Comparison of ENCODE assay signal across 29 mouse cellular contexts in the genomic region with DNA sequence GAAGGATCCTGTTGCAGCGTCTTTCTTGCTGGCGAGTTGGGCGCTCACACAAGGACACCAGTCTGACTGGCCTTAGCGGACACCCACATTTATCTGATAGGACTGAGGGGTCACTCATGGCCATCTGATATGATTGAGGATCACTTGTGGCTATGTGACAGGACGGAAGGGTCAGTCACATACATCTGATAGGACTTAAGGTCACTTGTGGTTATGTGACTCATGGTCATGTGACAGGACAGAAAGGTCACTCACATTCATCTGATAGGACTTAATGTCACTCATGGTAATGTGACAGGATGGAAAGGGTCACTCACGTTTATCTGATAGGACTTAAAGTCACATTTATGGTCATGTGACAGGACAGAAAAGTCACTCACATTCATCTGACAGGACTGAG. TPM values are rescaled to one million over a fixed set of nuclear protein-coding genes. Genes with fewer than 3 reads are reported as not detected.
DNase-seq lines count a peak whose midpoint lies in the region; ATAC-seq and TF ChIP-seq lines count a peak whose summit lies in the region.
"Had no signal": no experiment of that assay in that cellular context is flagged by ENCODE, and none has a peak within 500 bp of the region (broad histone marks: within the 10 kb centered on the region; RNA-seq: fewer than 3 reads in every experiment).

No protein-coding gene starts in this region.

- no peak overlapping the region for H3K4me3 ChIP-seq in heart, postnatal 0 days (ENCODE audit: low read depth, low read length)
- no peak overlapping the region for H3K4me3 ChIP-seq in C2C12 (ENCODE audit: insufficient read depth, poor library complexity, severe bottlenecking)
- H3K4me3 ChIP-seq: embryonic facial prominence, embryonic 12.5 days; erythroblast, embryonic 14.5 days; forebrain, embryonic 10.5 days; forebrain, embryonic 12.5 days; gastrocnemius, adult 2 months had no signal

- no peak for ATAC-seq in heart, postnatal 0 days (ENCODE audit: insufficient read depth, low read depth)
- ATAC-seq: forebrain, embryonic 14.5 days; forebrain, embryonic 16.5 days had no signal

- no peaks in the 10 kb centered on the region for H3K36me3 ChIP-seq in heart, postnatal 0 days (replicated peaks; ENCODE audit: control insufficient read depth, insufficient read depth, low read length)
- no peaks in the 10 kb centered on the region for H3K36me3 ChIP-seq in C2C12 (ENCODE audit: control insufficient read depth, insufficient read depth)
- H3K36me3 ChIP-seq: embryonic facial prominence, embryonic 12.5 days; forebrain, embryonic 10.5 days; forebrain, embryonic 12.5 days had no signal

- H3K79me3 ChIP-seq in C2C12 (ENCODE audit: low read depth) = no peaks in the 10 kb centered on the region

- TF ChIP-seq CTCF in heart, postnatal 0 days (IDR thresholded peaks at IDR 0.05; ENCODE audit: low read depth) = no peak
- no peak for TF ChIP-seq CTCF in C2C12 (IDR thresholded peaks at IDR 0.05; ENCODE audit: control insufficient read depth, insufficient read depth, insufficient read length)

- H3K4me1 ChIP-seq in heart, postnatal 0 days (ENCODE audit: control insufficient read depth, insufficient read depth) = peaks cover 7% of the 10 kb centered on the region
- H3K4me1 ChIP-seq: embryonic facial prominence, embryonic 12.5 days; forebrain, embryonic 10.5 days; forebrain, embryonic 12.5 days had no signal

- whole genome bisulfite sequencing in heart, postnatal 0 days = 87% methylated on average over 6 of the region's 6 CpGs

- no peak overlapping the region for H3K4me2 ChIP-seq in heart, postnatal 0 days (ENCODE audit: low read depth, low read length)
- H3K4me2 ChIP-seq: embryonic facial prominence, embryonic 12.5 days; forebrain, embryonic 12.5 days had no signal

- DNase-seq in adrenal gland, adult 2 months = peak; percentile 52
- no peak for DNase-seq in adrenal gland, postnatal 10 days
- DNase-seq in adrenal gland, postnatal 14 days = peak; percentile 37
- DNase-seq in adrenal gland, adult 18-20 months (ENCODE audit: low spot score in 2 of 2) = no peak
- DNase-seq in heart, postnatal 0 days (ENCODE audit: low spot score) = no peak
- no peak for DNase-seq in heart, postnatal 10 days
- DNase-seq in testis, postnatal 14 days (ENCODE audit: low spot score) = no peak
- DNase-seq: B cell, adult 2 months; cerebellum, adult 11 months; cerebellum, adult 18-20 months; cerebellum, adult 8-10 months; cerebellum, adult 9-11 months; cerebellum, postnatal 14 days; cerebellum, postnatal 36 days; embryo, embryonic 11 days; gastrocnemius, adult 2 months had no signal

- intact Hi-C loops in heart, postnatal 10 days (cut with DNase I) = no loop called here

- H3ac ChIP-seq in C2C12 (ENCODE audit: control insufficient read depth, insufficient read length, low read depth) = no peak overlapping the region

- no peaks in the 10 kb centered on the region for H3K79me2 ChIP-seq in C2C12 (ENCODE audit: control insufficient read depth, insufficient read depth)

- 0 out of 2 replicates have a peak, but pooled peaks cover 3% of the 10 kb centered on the region for H3K9me3 ChIP-seq in heart, postnatal 0 days (replicated peaks; ENCODE audit: control insufficient read depth, low read length)
- H3K9me3 ChIP-seq: embryonic facial prominence, embryonic 12.5 days; forebrain, embryonic 10.5 days had no signal

- H3K27me3 ChIP-seq in heart, postnatal 0 days (ENCODE audit: control insufficient read depth, insufficient read depth, low read length) = no peaks in the 10 kb centered on the region
- no peaks in the 10 kb centered on the region for H3K27me3 ChIP-seq in C2C12 (ENCODE audit: control insufficient read depth, insufficient read depth, insufficient read length)
- H3K27me3 ChIP-seq: embryonic facial prominence, embryonic 12.5 days; forebrain, embryonic 12.5 days had no signal

- no peak overlapping the region for H3K9ac ChIP-seq in heart, postnatal 0 days (replicated peaks; ENCODE audit: low read depth, low read length)
- H3K9ac ChIP-seq: embryonic facial prominence, embryonic 12.5 days; forebrain, embryonic 12.5 days had no signal

- H3K27ac ChIP-seq in heart, postnatal 0 days (ENCODE audit: low read depth) = peak overlapping the region; percentile 83; the same call in 1 of the 2 replicates
- H3K27ac ChIP-seq: embryonic facial prominence, embryonic 12.5 days; forebrain, embryonic 10.5 days; forebrain, embryonic 12.5 days; gastrocnemius, adult 2 months had no signal

- no peak for TF ChIP-seq EP300 in heart, postnatal 0 days (IDR thresholded peaks at IDR 0.05; ENCODE audit: low read depth)

TF ChIP-seq in C2C12, 6 proteins besides CTCF, POLR2A, EP300 and RAD21:
- TF ChIP-seq MYOD1 (IDR thresholded peaks at IDR 0.05; ENCODE audit: control insufficient read depth, insufficient read length, low read depth) = no peak
- peak; percentile 11 for TF ChIP-seq USF1 (IDR thresholded peaks at IDR 0.05; ENCODE audit: low read depth)
- no peak for TF ChIP-seq MAX (IDR thresholded peaks at IDR 0.05)
- no peak for TF ChIP-seq CEBPB (IDR thresholded peaks at IDR 0.05; ENCODE audit: low read depth)

RNA-seq across cellular contexts. Expression of gene Nppb, which starts 7.2 kb away (rescaled TPM):
- total RNA-seq in adrenal gland, adult 2 months (2021) = 1 to 10 TPM in 1 of 2 experiments, not detected in 1; 9.8 TPM
- not detected in 2 replicates for polyA plus RNA-seq in adrenal gland, adult 2 months (2012; rRNA removed)
- total RNA-seq in adrenal gland, postnatal 10 days (2021) = not detected
- total RNA-seq in adrenal gland, postnatal 14 days (2021) = not detected in 2 replicates
- total RNA-seq in adrenal gland, adult 18-20 months (2021) = under 1 TPM in 1 of 2 experiments, not detected in 1; 0.42 TPM
- total RNA-seq in heart, postnatal 0 days (2014; rRNA removed; ENCODE audit: low replicate concordance) = 831 and 1,183 TPM in 2 replicates
- polyA plus RNA-seq in heart, postnatal 0 days (2015; fragmentation: Nextera tagmentation; extraction: Ambion mirVana) = 188 and 473 TPM in 2 replicates
- total RNA-seq in heart, postnatal 10 days (2021) = 100 to 1,000 TPM; 204 to 360 TPM
- polyA plus RNA-seq in C2C12 (2012; fragmentation: generic; extraction: Trizol) = 1.2 TPM
- total RNA-seq: common myeloid progenitor, adult 5-6 weeks; gastrocnemius, adult 2 months; MEL had no signal
- polyA plus RNA-seq: brain, embryonic 14.5 days; embryonic facial prominence, embryonic 12.5 days; embryonic facial prominence, embryonic 14.5 days; erythroblast, embryonic 14.5 days; forebrain, embryonic 10.5 days; forebrain, embryonic 12.5 days; forebrain, embryonic 14.5 days; forebrain, embryonic 16.5 days had no signal

RNA-seq across cellular contexts. Expression of gene Nppa, which starts 22.1 kb away (rescaled TPM):
- total RNA-seq in adrenal gland, adult 2 months (2021) = not detected
- polyA plus RNA-seq in adrenal gland, adult 2 months (2012; rRNA removed) = not detected in 2 replicates
- not detected for total RNA-seq in adrenal gland, postnatal 10 days (2021)
- not detected in 2 replicates for total RNA-seq in adrenal gland, postnatal 14 days (2021)
- total RNA-seq in adrenal gland, adult 18-20 months (2021) = not detected
- total RNA-seq in heart, postnatal 0 days (2014; rRNA removed; ENCODE audit: low replicate concordance) = 2,556 and 3,370 TPM in 2 replicates
- 9,636 and 10,119 TPM in 2 replicates for polyA plus RNA-seq in heart, postnatal 0 days (2015; fragmentation: Nextera tagmentation; extraction: Ambion mirVana)
- total RNA-seq in heart, postnatal 10 days (2021) = 1,000 to 10,000 TPM in 1 of 2 experiments, 100 to 1,000 TPM in 1; 613 to 1,804 TPM
- polyA plus RNA-seq in C2C12 (2012; fragmentation: generic; extraction: Trizol) = not detected
- total RNA-seq: adrenal gland, postnatal 36 days; common myeloid progenitor, adult 5-6 weeks; ES-E14; gastrocnemius, adult 2 months; MEL had no signal
- polyA plus RNA-seq: embryonic facial prominence, embryonic 14.5 days; erythroblast, embryonic 14.5 days; forebrain, embryonic 16.5 days had no signal

RNA-seq across cellular contexts. Expression of gene 2510039O18Rik, which starts 37.7 kb away (rescaled TPM):
- total RNA-seq in adrenal gland, adult 2 months (2021) = 10 to 100 TPM; 44.4 TPM
- polyA plus RNA-seq in adrenal gland, adult 2 months (2012; rRNA removed) = 119 and 120 TPM in 2 replicates
- total RNA-seq in adrenal gland, postnatal 10 days (2021) = 10 to 100 TPM; 43.4 to 44.7 TPM
- total RNA-seq in adrenal gland, postnatal 14 days (2021) = 43.4 and 44.0 TPM in 2 replicates
- 10 to 100 TPM; 44.1 to 48.0 TPM for total RNA-seq in adrenal gland, adult 18-20 months (2021)
- total RNA-seq in heart, postnatal 0 days (2014; rRNA removed; ENCODE audit: low replicate concordance) = 76.2 and 82.2 TPM in 2 replicates
- polyA plus RNA-seq in heart, postnatal 0 days (2015; fragmentation: Nextera tagmentation; extraction: Ambion mirVana) = 8.9 and 10.4 TPM in 2 replicates
- 10 to 100 TPM; 47.0 to 49.5 TPM for total RNA-seq in heart, postnatal 10 days (2021)
- 46.5 TPM for polyA plus RNA-seq in C2C12 (2012; fragmentation: generic; extraction: Trizol)

RNA-seq across cellular contexts. Expression of gene Plod1, which starts 41.8 kb away (rescaled TPM):
- 10 to 100 TPM; 36.4 to 44.0 TPM for total RNA-seq in adrenal gland, adult 2 months (2021)
- polyA plus RNA-seq in adrenal gland, adult 2 months (2012; rRNA removed) = 36.1 and 46.5 TPM in 2 replicates
- total RNA-seq in adrenal gland, postnatal 10 days (2021) = 10 to 100 TPM; 42.0 to 42.1 TPM
- total RNA-seq in adrenal gland, postnatal 14 days (2021) = 43.7 and 44.2 TPM in 2 replicates
- 10 to 100 TPM; 38.1 to 54.7 TPM for total RNA-seq in adrenal gland, adult 18-20 months (2021)
- 84.0 and 107 TPM in 2 replicates for total RNA-seq in heart, postnatal 0 days (2014; rRNA removed; ENCODE audit: low replicate concordance)
- polyA plus RNA-seq in heart, postnatal 0 days (2015; fragmentation: Nextera tagmentation; extraction: Ambion mirVana) = 48.9 and 55.6 TPM in 2 replicates
- total RNA-seq in heart, postnatal 10 days (2021) = 100 to 1,000 TPM in 1 of 2 experiments, 10 to 100 TPM in 1; 97.7 to 104 TPM
- 49.2 TPM for polyA plus RNA-seq in C2C12 (2012; fragmentation: generic; extraction: Trizol)

Comparison
In these comparisons a context has a peak if more than half of its experiments do, and no peak if none do; other contexts are left out.
1. DNase-seq: peak in adrenal gland, adult 2 months (single experiment) and adrenal gland, postnatal 14 days (single experiment); none in adrenal gland, postnatal 10 days (single experiment), adrenal gland, adult 18-20 months (0 of 2), heart, postnatal 0 days (single experiment), heart, postnatal 10 days (0 of 2) and testis, postnatal 14 days (single experiment).
2. RNA of gene Nppb, which starts 7.2 kb away (total RNA-seq): 831 to 1,183 TPM in heart, postnatal 0 days and 204 to 360 TPM in heart, postnatal 10 days; 9.8 TPM in adrenal gland, adult 2 months, 0.42 TPM in adrenal gland, adult 18-20 months, not detected in adrenal gland, postnatal 10 days and not detected in adrenal gland, postnatal 14 days; every median in the first group is over 10 times any median in the second.
3. RNA of gene Nppa, which starts 22.1 kb away (total RNA-seq): 2,556 to 3,370 TPM in heart, postnatal 0 days and 613 to 1,804 TPM in heart, postnatal 10 days; not detected in adrenal gland, adult 2 months, not detected in adrenal gland, postnatal 10 days, not detected in adrenal gland, postnatal 14 days and not detected in adrenal gland, adult 18-20 months; every median in the first group is over 100 times any median in the second.